Mouse (Mus musculus): Measurements from ENCODE around the gene Ccdc13.

Ccdc13 gene

GRCm38 (mm10) chr9:121846526-121847118 lies 7.4 kb upstream of the Ccdc13 start:
- DNase-seq: peak; percentile 26 to 48

- DNase-seq: no peak
These were observed 3.7 kb upstream of the Ccdc13 start for GRCm38 (mm10) chr9:121842914-121843313.

GRCm38 (mm10) chr9:121839622-121839965 lies 333 bp upstream of the Ccdc13 start:
- DNase-seq: no peak

DNA sequence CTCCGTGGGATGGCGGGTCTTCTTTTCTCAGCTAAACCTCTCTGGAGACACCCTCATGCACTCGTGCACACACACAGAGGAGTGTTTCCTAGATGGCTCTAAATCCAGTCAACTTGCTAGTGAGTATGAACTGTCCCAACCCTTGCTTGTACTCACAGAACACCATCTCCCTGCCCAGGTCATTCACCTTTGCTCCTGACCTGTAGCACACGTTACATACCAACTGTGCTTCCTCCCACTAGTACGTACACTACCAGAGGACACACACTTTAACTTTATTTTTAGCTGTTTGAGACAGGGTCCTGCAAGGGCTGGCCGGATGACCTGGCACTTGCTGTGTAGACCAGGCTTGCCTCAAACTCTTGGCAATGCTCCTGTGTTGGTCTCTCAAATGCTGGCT lies 1.3 kb downstream of the Ccdc13 start:
- no peak for DNase-seq

DNA sequence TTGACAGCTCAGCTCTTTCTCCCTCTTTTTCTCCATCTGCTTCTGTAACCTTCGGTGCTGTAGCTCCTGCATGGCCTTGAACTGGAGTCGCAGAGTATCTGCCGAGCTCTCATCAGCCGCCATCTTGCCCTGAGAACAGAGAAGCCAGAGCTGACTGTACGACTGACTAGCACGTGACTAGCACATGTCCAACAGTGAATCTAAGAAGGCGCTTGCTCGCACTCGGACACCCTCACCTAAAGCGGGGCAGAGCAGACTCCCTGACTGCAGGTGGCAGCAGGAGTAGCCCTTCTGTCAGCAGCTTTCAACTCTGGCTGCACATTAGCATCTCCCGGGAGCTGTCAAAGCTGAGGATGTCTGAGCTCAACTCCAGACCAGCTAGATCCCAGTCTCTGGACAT lies 5.4 kb downstream of the Ccdc13 start:
- DNase-seq: no peak

GRCm38 (mm10) chr9:121830956-121831293 lies 8.3 kb downstream of the Ccdc13 start:
- peak; percentile 85 to 86 for DNase-seq

DNA sequence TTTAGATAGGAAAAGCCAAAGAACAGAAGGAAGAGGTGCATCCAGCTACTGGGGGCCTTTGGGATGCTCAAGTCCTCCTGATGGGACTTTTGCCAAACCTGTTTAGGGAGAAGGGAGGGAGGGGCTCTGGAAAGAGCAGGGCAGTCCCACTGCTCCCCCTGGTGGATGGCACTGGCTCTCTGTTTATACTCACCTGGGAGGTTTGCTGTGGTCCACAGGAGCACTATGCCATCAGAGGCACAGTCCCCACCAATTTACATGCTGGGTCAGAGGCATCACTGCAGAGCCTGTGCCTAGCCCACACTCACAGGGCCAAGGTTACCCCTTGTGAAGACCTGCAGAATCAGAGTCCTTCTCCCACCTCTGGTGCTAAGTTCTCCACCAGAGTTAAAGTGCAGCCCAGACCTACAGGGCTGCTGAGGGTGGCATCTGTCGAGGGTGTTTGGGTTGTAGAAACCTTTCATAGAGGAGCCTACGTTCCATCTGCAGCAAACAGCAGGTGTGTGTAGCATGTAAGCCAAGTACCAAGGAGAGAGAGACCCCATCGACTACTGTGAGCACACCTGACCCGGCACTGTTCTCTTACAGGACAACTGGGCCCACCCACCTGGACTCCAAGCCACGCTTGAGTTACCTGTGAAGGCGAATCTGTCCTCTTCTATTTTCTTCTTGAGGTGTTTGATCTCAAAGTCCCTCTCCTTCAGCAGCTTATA lies 8.9 kb downstream of the Ccdc13 start:
- peak; percentile 65 to 67 for DNase-seq

DNA sequence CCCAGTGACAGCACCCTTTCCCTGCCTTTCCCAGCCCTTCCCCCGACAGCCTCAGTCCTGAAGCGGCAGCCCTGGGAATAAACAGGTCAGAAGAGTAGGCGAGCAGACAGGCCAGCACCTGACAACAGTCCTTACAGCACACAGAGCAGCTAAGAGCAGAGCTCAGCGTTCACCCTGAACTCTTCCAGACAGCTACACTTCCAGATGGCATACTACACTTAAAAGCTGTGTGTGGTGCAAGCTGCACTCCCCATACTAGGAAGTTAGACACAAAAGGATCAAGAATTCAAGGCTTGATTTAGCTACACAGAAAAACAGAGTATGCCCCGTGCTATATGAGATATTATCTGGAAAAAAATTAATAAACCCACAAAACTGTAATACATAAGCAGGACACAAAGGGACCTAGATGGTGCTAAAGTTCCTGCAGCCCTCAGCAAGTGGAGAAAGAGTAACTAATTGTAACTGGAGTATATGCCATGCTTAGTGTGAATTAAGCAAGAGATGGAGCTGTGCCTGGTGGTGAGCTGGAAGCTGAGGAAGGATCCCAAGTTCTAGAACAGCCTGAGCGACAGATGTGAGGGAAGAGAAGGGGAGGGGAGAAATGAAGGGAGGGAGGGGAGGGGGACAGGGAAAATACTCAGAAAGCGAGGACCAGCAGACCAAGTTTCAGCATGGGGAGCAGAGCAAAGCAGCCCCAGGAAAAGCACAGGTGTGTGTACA lies 9.8 kb downstream of the Ccdc13 start:
- DNase-seq: no peak

DNA sequence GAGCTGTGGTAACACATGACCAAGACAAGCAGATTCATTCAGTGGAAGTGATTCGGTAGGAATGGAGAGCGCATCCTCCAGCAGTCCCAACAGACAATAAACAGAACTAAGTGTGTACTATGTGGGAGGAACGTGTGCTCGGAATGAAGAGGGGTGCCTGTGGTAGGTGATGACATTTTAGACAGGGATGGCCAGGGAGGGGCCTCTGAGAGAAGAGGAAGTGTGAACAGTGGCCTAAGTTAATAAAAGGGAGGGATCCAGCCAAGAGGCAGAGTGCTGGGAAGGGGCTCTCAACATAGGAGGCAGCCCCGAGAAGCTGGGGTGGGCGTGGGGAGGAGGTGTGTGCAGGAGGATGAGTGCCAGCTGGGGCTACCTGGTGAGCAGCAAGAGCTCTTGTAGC lies 10.9 kb downstream of the Ccdc13 start:
- no peak for DNase-seq

GRCm38 (mm10) chr9:121826356-121826755 lies 12.9 kb downstream of the Ccdc13 start:
- no peak for DNase-seq

- DNase-seq: no peak
These were observed 15.3 kb downstream of the Ccdc13 start for GRCm38 (mm10) chr9:121823991-121824390.

DNA sequence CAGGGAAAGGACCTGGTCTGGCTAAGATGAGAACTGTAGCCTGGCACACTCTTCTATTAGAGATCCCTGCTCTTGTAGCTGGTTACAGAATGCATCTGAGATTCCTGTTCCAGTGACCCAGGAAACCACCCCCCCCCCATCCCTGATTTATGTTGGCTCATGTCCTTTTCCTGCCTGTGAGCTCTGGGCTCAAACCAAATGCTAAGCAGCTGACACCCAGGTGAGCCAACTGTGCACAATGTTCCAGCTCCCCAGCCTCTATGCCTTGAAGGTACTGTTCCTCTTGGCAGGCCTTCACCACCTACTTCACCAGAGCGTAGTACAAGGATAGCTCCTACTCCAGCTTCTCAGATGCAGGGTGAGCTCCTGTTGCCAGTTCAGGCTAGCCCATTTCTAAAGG lies 16.2 kb downstream of the Ccdc13 start:
- no peak for DNase-seq

DNA sequence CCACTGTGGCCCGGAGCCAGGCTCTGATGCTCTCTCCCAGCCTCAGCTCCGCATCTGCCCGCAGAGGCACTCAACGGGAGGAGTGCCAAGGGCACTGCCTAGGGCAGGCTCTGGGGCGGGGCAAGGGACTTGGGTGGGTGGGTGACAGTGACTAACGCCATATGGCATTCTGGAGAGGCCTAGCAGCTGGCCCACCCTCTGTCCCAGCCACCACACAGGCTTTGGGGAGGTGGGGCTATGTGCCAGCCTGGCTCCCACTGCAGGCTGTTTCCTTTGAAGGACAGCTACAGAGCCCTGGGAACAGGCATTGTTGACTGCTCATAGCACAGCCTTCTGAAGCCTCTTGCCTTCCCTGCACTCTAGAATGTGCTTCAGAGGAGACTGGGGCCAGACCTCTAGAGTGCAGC lies 16.7 kb downstream of the Ccdc13 start:
- no peak for DNase-seq

DNA sequence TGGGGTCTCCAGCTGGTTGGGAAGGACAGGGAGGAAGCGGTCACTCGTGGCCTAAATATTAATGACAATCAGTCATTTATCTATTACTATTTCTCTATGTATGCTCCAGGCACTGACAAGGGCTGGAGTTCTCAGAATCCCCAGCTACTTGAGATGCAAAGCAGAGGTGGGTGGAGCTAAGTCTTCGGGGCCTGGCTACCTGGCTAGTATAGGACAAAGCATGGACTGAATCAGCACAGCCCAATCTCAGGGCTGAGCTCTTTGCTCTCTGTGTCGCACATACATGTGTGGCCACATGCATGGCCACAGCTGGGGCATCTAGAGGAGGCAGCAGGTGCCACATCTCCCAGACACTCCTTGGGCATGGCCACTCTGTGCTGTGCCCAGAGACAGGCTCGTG lies 18.5 kb downstream of the Ccdc13 start:
- DNase-seq: no peak

DNA sequence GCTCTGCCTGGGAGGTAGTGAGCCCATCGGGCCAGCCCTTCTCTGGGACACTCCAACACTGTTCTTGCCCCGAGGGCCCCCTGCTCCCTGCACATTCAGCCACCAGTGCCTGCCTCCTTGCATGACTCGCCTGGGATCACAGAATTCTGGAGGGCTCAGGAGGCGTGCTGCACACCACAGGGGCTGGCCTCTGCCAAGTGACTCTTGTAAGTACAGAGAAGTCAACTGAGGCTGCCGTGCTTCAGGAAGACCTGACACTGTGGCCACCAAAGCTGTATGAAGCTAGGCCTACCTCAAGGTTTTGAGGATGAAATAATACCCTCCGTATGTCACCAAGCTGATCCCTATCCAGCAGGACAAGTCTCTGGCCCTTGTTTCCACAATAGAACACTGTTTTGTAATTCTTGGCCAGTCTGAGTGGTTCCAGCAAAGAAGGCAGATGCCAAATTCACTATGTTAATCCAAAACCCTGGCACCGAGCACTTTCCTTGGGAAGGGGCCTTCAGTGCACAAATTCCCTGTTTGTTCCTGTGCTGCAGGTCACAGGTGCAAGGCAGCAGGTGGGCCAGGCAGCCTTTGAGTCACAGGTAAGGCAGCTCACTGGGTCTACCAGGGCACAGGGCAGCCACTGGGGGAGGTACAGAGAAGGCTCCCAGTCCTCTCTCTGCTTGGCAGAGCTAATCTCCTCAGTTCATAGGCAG lies 19.3 kb downstream of the Ccdc13 start:
- no peak for DNase-seq

DNA sequence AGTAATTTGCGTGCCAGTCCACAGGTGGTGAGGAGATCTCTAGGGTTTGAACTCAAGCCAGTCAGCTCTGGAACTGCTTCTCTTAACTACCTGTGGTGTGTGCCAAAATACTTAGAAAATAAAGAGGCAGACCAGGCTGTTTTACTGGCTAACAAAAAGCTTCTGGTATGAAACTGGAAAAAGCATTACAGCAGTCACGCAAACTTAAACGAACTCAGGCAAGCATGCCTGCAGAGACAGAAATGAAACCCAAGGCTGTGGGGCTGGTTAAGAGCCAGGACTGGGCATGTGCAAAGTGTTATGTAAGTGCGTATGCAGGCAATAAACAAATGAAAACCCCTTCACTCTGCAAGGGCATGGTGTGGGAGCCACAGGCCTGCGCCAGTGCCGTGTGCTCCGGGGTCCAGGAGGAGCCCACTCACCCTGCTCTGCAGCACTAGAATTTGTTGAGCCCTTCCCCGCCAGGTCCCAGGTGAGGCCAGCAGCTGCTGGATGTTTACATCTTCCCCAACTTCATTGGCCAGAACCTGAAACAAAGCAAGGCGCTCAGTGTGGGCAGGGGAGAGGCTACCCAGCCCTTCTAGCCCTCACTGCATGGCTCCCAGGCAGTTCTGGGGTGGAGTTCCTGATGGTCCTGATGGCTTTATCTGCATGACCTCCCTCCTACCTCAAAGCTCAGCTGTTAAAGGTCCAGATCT lies 20.0 kb downstream of the Ccdc13 start:
- no peak for DNase-seq

DNA sequence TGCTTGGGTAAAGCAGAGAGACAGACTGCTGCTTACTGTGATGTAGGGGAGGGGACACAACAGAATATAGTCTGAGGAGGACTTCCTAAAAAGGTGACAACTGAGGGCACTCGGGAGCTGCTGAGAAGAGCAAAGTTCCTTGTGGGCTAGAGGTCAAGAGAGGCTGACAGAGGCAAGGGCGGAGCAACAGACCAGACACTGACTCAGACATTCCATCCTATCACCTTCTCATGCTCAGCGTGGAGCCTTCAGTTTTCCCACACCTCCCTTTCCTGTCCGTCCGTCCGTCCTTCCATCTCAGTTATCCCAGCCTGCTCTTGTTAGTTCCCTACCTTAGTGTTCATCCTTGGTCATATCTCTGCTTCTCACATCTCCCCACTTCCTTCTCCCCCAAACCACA lies 24.1 kb downstream of the Ccdc13 start:
- no peak for DNase-seq

GRCm38 (mm10) chr9:121810081-121810821 lies 29.0 kb downstream of the Ccdc13 start:
- no peak for DNase-seq

DNA sequence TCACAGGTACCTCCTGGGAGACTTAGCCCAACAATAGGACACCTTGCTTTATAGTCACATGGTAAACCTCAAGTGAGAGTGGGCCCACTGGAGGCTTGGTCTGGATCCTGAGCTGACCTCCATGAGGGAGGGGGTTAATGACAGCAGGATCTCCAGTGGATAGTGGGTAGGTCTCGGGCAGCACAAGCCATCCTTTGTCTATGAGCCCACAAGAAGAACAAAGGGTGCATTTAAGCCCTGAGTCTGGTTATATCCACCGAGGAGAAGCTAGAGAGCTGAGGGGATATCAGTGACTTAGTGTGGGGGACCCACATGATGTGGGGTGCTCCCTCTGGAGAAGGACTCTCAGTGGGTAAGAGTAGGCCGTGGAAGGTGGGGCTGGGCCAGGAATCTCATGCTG lies 30.8 kb downstream of the Ccdc13 start:
- DNase-seq: no peak

DNA sequence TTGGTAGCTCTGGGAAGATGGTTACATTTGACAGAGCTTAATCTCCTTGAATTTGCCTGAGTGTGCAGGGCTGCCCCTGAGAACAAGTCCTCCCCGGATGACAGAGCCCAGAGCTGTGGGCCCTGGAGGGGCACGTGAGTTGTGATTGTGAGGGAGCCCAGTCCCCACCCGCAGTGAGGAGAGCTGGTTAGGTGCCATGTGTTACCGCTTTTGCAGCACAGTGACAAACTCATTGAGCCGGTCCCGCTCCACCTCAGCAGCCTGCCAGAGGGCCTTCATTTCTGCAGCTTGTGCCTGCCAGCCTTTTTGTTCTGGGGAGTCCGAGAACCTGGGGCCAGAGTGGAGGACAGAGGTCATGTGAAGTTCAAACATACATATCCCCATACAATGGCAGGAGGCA lies 31.3 kb downstream of the Ccdc13 start:
- no peak for DNase-seq

- DNase-seq: no peak
These were observed 31.7 kb downstream of the Ccdc13 start for GRCm38 (mm10) chr9:121807546-121807945.

- DNase-seq: no peak
These were observed 36.5 kb downstream of the Ccdc13 start for GRCm38 (mm10) chr9:121802747-121803146.
